Mouse (Mus musculus): ENCODE results near the gene Pbld2. TPM values are rescaled to one million over a fixed set of nuclear protein-coding genes. Genes with fewer than 3 reads are reported as not detected.

The Pbld2 gene
- total and polyA plus RNA-seq, 3 experiments: 0.19 to 0.72 (median 0.26) TPM

DNA sequence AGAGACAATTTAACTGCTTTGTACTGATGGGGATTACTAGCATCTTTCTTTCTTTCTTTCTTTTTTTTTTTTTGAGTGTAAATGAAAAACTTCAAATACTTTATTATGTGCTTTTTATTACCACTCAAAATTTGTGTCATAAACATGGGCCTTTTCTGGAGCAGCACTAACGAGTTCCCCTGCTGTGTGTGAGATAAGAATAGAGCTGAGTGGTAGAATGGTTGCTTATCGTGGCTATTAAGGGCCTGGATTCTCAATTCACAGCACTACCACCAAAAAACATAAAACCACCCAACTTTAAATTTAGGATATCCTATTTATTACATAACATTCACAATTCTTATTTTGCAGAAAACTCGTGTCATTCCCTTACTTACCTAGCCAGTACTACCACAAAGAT is 10.6 kb upstream of the Pbld2 start:
- dilution Hi-C loops (cut with MboI; ENCODE audit: extremely low pct_ligation_motif_present, extremely low pct_unique_long_range_greater_than_20kb, low sequenced_read_pairs): no loop called here

DNA sequence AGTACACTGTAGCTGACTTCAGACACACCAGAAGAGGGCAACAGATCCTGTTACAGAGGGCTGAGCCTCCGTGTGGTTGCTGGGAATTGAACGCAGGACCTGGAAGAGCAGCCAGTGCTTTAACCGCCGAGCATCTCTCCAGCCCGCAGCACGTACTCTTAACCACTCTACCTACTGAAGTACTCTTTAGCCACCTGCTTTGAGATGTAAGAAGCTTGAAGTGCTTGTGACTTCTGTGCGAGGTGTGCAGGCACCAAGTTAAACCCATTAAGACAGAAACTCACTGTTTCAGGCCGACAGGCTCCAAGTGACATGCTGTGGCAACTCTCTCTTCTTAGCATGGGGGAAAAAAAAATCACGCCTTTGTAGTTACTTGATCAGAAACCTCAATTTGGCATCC is 9.9 kb upstream of the Pbld2 start:
- Histone ChIP-seq H3K9me3 (replicated peaks; ENCODE audit: low read length) (no peaks in the 10 kb centered on the region), H3K27ac (ENCODE audit: insufficient read depth, low read depth) (no peak overlapping the region), H3K4me1 (ENCODE audit: control insufficient read depth in 1 of 2, insufficient read depth in 2 of 2) (peaks cover 0 to 3% of the 10 kb centered on the region in 2 experiments; a peak in 1 of 4 replicates), H3K4me3 (replicated peaks in 1 of 3; ENCODE audit: low read depth in 2 of 3, low read length in 2 of 3, poor library complexity in 1 of 3) (no peak overlapping the region), H3K27me3 (replicated peaks) (no peaks in the 10 kb centered on the region), H3K4me2 (ENCODE audit: insufficient read depth, low read depth, poor library complexity, severe bottlenecking) (no peak overlapping the region), H3K36me3 (replicated peaks in 1 of 2; ENCODE audit: control insufficient read depth in 1 of 2, insufficient read depth in 1 of 2, low read length in 1 of 2) (peaks cover 58 to 90% of the 10 kb centered on the region in 2 experiments), H3K9ac (ENCODE audit: insufficient read depth, low read depth) (no peak overlapping the region), H3K79me2 (replicated peaks; ENCODE audit: control insufficient read depth, extremely low read depth, insufficient read depth, poor library complexity, severe bottlenecking) (peaks cover 17% of the 10 kb centered on the region)
- dilution Hi-C loops (cut with MboI; ENCODE audit: extremely low pct_ligation_motif_present, extremely low pct_unique_long_range_greater_than_20kb, low sequenced_read_pairs): no loop called here
- in situ Hi-C loops (cut with MboI; ENCODE audit: low pct_ligation_motif_present, low pct_unique_long_range_greater_than_20kb, low sequenced_read_pairs): no loop called here
- TF ChIP-seq MEF2A (IDR thresholded peaks at IDR 0.05; ENCODE audit: borderline replicate concordance, low read depth, low read length): no peak
- TF ChIP-seq USF2 (conservative IDR thresholded peaks at IDR 0.05; ENCODE audit: low read depth, low read length): no peak
- no peak for TF ChIP-seq TBP (conservative IDR thresholded peaks at IDR 0.05; ENCODE audit: low read depth, low read length)
- no peak for TF ChIP-seq IRF4 (IDR thresholded peaks at IDR 0.05; ENCODE audit: low read depth, low read length)
- no peak for TF ChIP-seq ELF1 (IDR thresholded peaks at IDR 0.05; ENCODE audit: low read depth, low read length)
- TF ChIP-seq MAX (IDR thresholded peaks at IDR 0.05; ENCODE audit: low read length): no peak
- TF ChIP-seq SMC3 (IDR thresholded peaks at IDR 0.05; ENCODE audit: low read depth, low read length): no peak
- no peak for TF ChIP-seq ZNF384 (IDR thresholded peaks at IDR 0.05; ENCODE audit: low read depth, low read length)
- no peak for TF ChIP-seq BHLHE40 (IDR thresholded peaks at IDR 0.05; ENCODE audit: low read depth, low read length)
- TF ChIP-seq MYC (IDR thresholded peaks at IDR 0.05; ENCODE audit: low read depth, low read length): no peak
- TF ChIP-seq ZKSCAN1 (IDR thresholded peaks at IDR 0.05; ENCODE audit: borderline replicate concordance, low read depth, low read length): no peak
- TF ChIP-seq UBTF (IDR thresholded peaks at IDR 0.05; ENCODE audit: low read depth, low read length): no peak
- no peak for TF ChIP-seq CHD2 (IDR thresholded peaks at IDR 0.05; ENCODE audit: low read length)
- no peak for TF ChIP-seq CTCF (conservative IDR thresholded peaks at IDR 0.05 in 1 of 2, IDR thresholded peaks at IDR 0.05 in 1 of 2; ENCODE audit: low read depth in 2 of 2, low read length in 2 of 2)
- TF ChIP-seq POLR2A (IDR thresholded peaks at IDR 0.05; ENCODE audit: low read depth, low read length): no peak
- TF ChIP-seq TCF12 (IDR thresholded peaks at IDR 0.05; ENCODE audit: low read depth, low read length): no peak
- no peak for TF ChIP-seq MAFK (IDR thresholded peaks at IDR 0.05; ENCODE audit: insufficient replicate concordance, low read length)
- no peak for TF ChIP-seq KAT2A (IDR thresholded peaks at IDR 0.05; ENCODE audit: insufficient replicate concordance, low read length)
- no peak for TF ChIP-seq PAX5 (IDR thresholded peaks at IDR 0.05; ENCODE audit: low read length)
- DNase-seq (ENCODE audit: extremely low read depth): no peak

More for the DNA sequence above, 10.6 kb upstream of the Pbld2 start:
- H3K79me2 ChIP-seq (replicated peaks; ENCODE audit: control insufficient read depth, extremely low read depth, insufficient read depth, poor library complexity, severe bottlenecking): peaks cover 11% of the 10 kb centered on the region
- H3K4me1 ChIP-seq (ENCODE audit: control insufficient read depth in 1 of 2, insufficient read depth in 2 of 2): peaks cover 0 to under 1% of the 10 kb centered on the region in 2 experiments; a peak in 1 of 4 replicates
- no peaks in the 10 kb centered on the region for H3K9me3 ChIP-seq (replicated peaks; ENCODE audit: low read length)
- in situ Hi-C loops (cut with MboI; ENCODE audit: low pct_ligation_motif_present, low pct_unique_long_range_greater_than_20kb, low sequenced_read_pairs): no loop called here
- no peak overlapping the region for H3K4me3 ChIP-seq (replicated peaks in 1 of 3; ENCODE audit: low read depth in 2 of 3, low read length in 2 of 3, poor library complexity in 1 of 3)
- no peak for TF ChIP-seq SIN3A (IDR thresholded peaks at IDR 0.05; ENCODE audit: low read length)
- no peak for TF ChIP-seq CHD2 (IDR thresholded peaks at IDR 0.05; ENCODE audit: low read length)
- no peak for TF ChIP-seq TBP (conservative IDR thresholded peaks at IDR 0.05; ENCODE audit: low read depth, low read length)
- no peak for TF ChIP-seq MAFK (IDR thresholded peaks at IDR 0.05; ENCODE audit: insufficient replicate concordance, low read length)
- TF ChIP-seq KAT2A (IDR thresholded peaks at IDR 0.05; ENCODE audit: insufficient replicate concordance, low read length): no peak
- no peak for TF ChIP-seq RCOR1 (conservative IDR thresholded peaks at IDR 0.05; ENCODE audit: low read depth, low read length)
- TF ChIP-seq ETS1 (conservative IDR thresholded peaks at IDR 0.05; ENCODE audit: low read depth, low read length): no peak
- no peak for TF ChIP-seq USF2 (conservative IDR thresholded peaks at IDR 0.05; ENCODE audit: low read depth, low read length)
- no peak for TF ChIP-seq NELFE (IDR thresholded peaks at IDR 0.05; ENCODE audit: low read depth, low read length)
- H3K27me3 ChIP-seq (replicated peaks): no peaks in the 10 kb centered on the region
- H3K9ac ChIP-seq (ENCODE audit: insufficient read depth, low read depth): no peak overlapping the region
- no peak for DNase-seq (ENCODE audit: extremely low read depth)
- no peak overlapping the region for H3K27ac ChIP-seq (ENCODE audit: insufficient read depth, low read depth)
- H3K4me2 ChIP-seq (ENCODE audit: insufficient read depth, low read depth, poor library complexity, severe bottlenecking): no peak overlapping the region
- H3K36me3 ChIP-seq (replicated peaks in 1 of 2; ENCODE audit: control insufficient read depth in 1 of 2, insufficient read depth in 1 of 2, low read length in 1 of 2): peaks cover 62 to 92% of the 10 kb centered on the region in 2 experiments

All from CH12.LX (cell line).